ENCODE assay signal across 10 mouse cellular contexts in genomic region chr11:66745479-66745878, GRCm38 (mm10).
"Had no signal": no experiment of that assay in that cellular context is flagged by ENCODE, and none has a peak within 500 bp of the region (broad histone marks: within the 10 kb centered on the region; RNA-seq: fewer than 3 reads in every experiment).

No protein-coding gene starts in this region.

- H3K36me3 ChIP-seq: limb, embryonic 13.5 days; midbrain, embryonic 12.5 days; neural tube, embryonic 13.5 days had no signal

- H3K27me3 ChIP-seq: limb, embryonic 13.5 days; midbrain, embryonic 12.5 days; neural tube, embryonic 13.5 days had no signal

- H3K9ac ChIP-seq: limb, embryonic 13.5 days; liver, embryonic 14.5 days; midbrain, embryonic 12.5 days; neural tube, embryonic 13.5 days had no signal

- H3K4me2 ChIP-seq: limb, embryonic 13.5 days; midbrain, embryonic 12.5 days; neural tube, embryonic 13.5 days had no signal

- H3K4me1 ChIP-seq: limb, embryonic 13.5 days; midbrain, embryonic 12.5 days; neural tube, embryonic 13.5 days had no signal

- H3K4me3 ChIP-seq: limb, embryonic 13.5 days; midbrain, embryonic 12.5 days; neural tube, embryonic 13.5 days had no signal

- DNase-seq: kidney, postnatal 25 days; layer of hippocampus, adult 9-11 months; layer of hippocampus, postnatal 36 days; lung, adult 18-20 months; thymus, postnatal 4 days had no signal

- H3K27ac ChIP-seq: limb, embryonic 13.5 days; liver, embryonic 14.5 days; midbrain, embryonic 12.5 days; neural tube, embryonic 13.5 days; stomach, postnatal 0 days had no signal
